Mouse (Mus musculus) CH12.LX (cell line): ENCODE results near the gene Tbcel.

ENCODE experiments used
- CHD2 ChIP-seq: IDR thresholded peaks from 2 replicates; pipeline ENCODE4 v1.6.1; 2011; ENCODE audit warnings: low read length, improper control_type of control experiment
- CTCF ChIP-seq, 2 experiments: IDR thresholded peaks in 1 of 2; conservative IDR thresholded peaks in 1 of 2; 2 replicates each; pipeline ENCODE4 v1.5.1; 2011 to 2012; ENCODE audit warnings: low read depth in 2 of 2, low read length in 2 of 2, improper control_type of control experiment in 1 of 2, inconsistent platforms in 1 of 2, mild to moderate bottlenecking in 1 of 2, moderate library complexity in 1 of 2
- ETS1 ChIP-seq: conservative IDR thresholded peaks from 2 replicates; pipeline ENCODE4 v1.6.1; 2012; ENCODE audit warnings: low read depth, mild to moderate bottlenecking, inconsistent platforms, low read length, improper control_type of control experiment, moderate library complexity
- KAT2A ChIP-seq: IDR thresholded peaks from 2 replicates; pipeline ENCODE4 v1.6.1; 2012; ENCODE audit warnings: low read length, improper control_type of control experiment, inconsistent platforms; ENCODE audit not compliant: insufficient replicate concordance
- MAFK ChIP-seq: IDR thresholded peaks from 2 replicates; pipeline ENCODE4 v1.6.1; 2011; ENCODE audit warnings: low read length, improper control_type of control experiment; ENCODE audit not compliant: insufficient replicate concordance
- MAX ChIP-seq: IDR thresholded peaks from 2 replicates; pipeline ENCODE4 v1.6.1; 2011; ENCODE audit warnings: low read length, improper control_type of control experiment
- MAZ ChIP-seq: IDR thresholded peaks from 2 replicates; pipeline ENCODE4 v1.6.1; 2012; ENCODE audit warnings: low read depth, mild to moderate bottlenecking, inconsistent platforms, low read length, improper control_type of control experiment, moderate library complexity
- POLR2A ChIP-seq: IDR thresholded peaks from 2 replicates; pipeline ENCODE4 v1.6.1; 2011; ENCODE audit warnings: low read depth, mild to moderate bottlenecking, improper control_type of control experiment, low read length
- UBTF ChIP-seq: IDR thresholded peaks from 2 replicates; pipeline ENCODE4 v1.6.1; 2012; ENCODE audit warnings: low read depth, mild to moderate bottlenecking, inconsistent platforms, low read length, improper control_type of control experiment, moderate library complexity
- USF2 ChIP-seq: conservative IDR thresholded peaks from 2 replicates; pipeline ENCODE4 v1.6.1; 2011; ENCODE audit warnings: low read depth, low read length, improper control_type of control experiment
- ZMIZ1 ChIP-seq: IDR thresholded peaks from 2 replicates; pipeline ENCODE4 v1.6.1; 2012; ENCODE audit warnings: low read depth, mild to moderate bottlenecking, inconsistent platforms, low read length, improper control_type of control experiment

DNA sequence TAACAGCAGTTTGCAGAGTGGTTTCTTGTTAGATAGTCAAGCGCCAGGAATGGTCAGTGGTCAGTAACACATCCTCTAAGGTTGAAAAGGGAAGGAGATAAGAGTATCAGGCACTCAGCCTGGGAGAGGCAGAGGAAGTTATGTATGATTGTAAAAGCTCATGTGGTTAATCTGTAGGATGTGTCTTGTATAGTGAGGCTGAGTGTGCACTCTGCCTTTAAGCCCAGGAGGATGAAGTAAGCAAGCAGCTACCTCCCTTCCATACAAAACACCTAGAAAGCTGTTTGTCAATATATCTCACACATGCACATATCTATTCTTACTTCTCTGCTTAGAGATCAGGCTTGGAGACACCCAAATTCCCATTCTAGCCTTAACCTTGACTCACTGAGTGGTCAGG is 47.6 kb upstream of the Tbcel start:
- no peak for TF ChIP-seq MAZ
- no peak for TF ChIP-seq CTCF (conservative IDR thresholded peaks at IDR 0.05 in 1 of 2, IDR thresholded peaks at IDR 0.05 in 1 of 2; ENCODE audit: low read depth in 2 of 2, low read length in 2 of 2)
- TF ChIP-seq ETS1, result no peak
- no peak for TF ChIP-seq UBTF
- no peak for TF ChIP-seq USF2
- TF ChIP-seq POLR2A, result no peak
- TF ChIP-seq MAFK, result no peak
- TF ChIP-seq ZMIZ1, result no peak
- TF ChIP-seq KAT2A, result no peak
- no peak for TF ChIP-seq MAX
- no peak for TF ChIP-seq CHD2
